Mouse (Mus musculus): ENCODE data around the gene Gm5148. TPM values are rescaled to one million over a fixed set of nuclear protein-coding genes. Genes with fewer than 3 reads are reported as not detected.

Gene Gm5148
- total and polyA plus RNA-seq, 3 experiments: 1.0 to 147 TPM; not detected in 1

- Histone ChIP-seq H3K36me3 (ENCODE audit: control insufficient read depth in 1 of 2, insufficient read depth in 2 of 2, low read length in 2 of 2) (peaks cover 3 to 4% of the 10 kb centered on the region in 2 experiments; a peak in 3 of 4 replicates), H3K9me3 (replicated peaks; ENCODE audit: insufficient read depth, low read length) (no peaks in the 10 kb centered on the region), H3K4me3 (ENCODE audit: control insufficient read depth in 1 of 2, insufficient read depth in 1 of 2, low read depth in 2 of 2, low read length in 2 of 2) (no peak overlapping the region), H3K79me2 (ENCODE audit: control insufficient read depth, insufficient read depth, low read length, poor library complexity) (no peaks in the 10 kb centered on the region), H3K27me3 (ENCODE audit: control insufficient read depth in 1 of 2, insufficient read depth in 2 of 2, low read length in 2 of 2) (no peaks in the 10 kb centered on the region), H3K9ac (ENCODE audit: control insufficient read depth, low read depth, low read length, poor library complexity, severe bottlenecking) (no peak overlapping the region), H3K27ac (ENCODE audit: control insufficient read depth, low read depth, low read length) (no peak overlapping the region), H3K4me1 (ENCODE audit: control insufficient read depth in 1 of 2, insufficient read depth in 2 of 2, low read length in 2 of 2) (peaks cover 0 to 7% of the 10 kb centered on the region in 2 experiments; a peak in 1 of 4 replicates)
- TF ChIP-seq SIN3A (IDR thresholded peaks at IDR 0.05; ENCODE audit: low read length) (no peak), MXI1 (IDR thresholded peaks at IDR 0.05; ENCODE audit: low read depth, low read length) (no peak), E2F4 (IDR thresholded peaks at IDR 0.05; ENCODE audit: borderline replicate concordance, low read depth, low read length) (no peak), MYB (IDR thresholded peaks at IDR 0.05; ENCODE audit: low read depth, low read length) (no peak), TAL1 (IDR thresholded peaks at IDR 0.05; ENCODE audit: low read length) (no peak), GATA1 (IDR thresholded peaks at IDR 0.05; ENCODE audit: low read depth, low read length) (no peak), MEF2A (IDR thresholded peaks at IDR 0.05; ENCODE audit: extremely low read depth, insufficient replicate concordance, low read depth, low read length, poor library complexity, severe bottlenecking) (no peak), GABPA (IDR thresholded peaks at IDR 0.05; ENCODE audit: low read depth, low read length) (no peak), TBP (IDR thresholded peaks at IDR 0.05; ENCODE audit: low read depth, low read length) (no peak), SMC3 (IDR thresholded peaks at IDR 0.05; ENCODE audit: low read depth, low read length) (no peak), ZNF384 (IDR thresholded peaks at IDR 0.05; ENCODE audit: low read depth, low read length) (no peak), UBTF (IDR thresholded peaks at IDR 0.05; ENCODE audit: borderline replicate concordance, insufficient read depth, low read depth, low read length) (no peak), RAD21 (IDR thresholded peaks at IDR 0.05; ENCODE audit: low read depth, low read length) (no peak), KAT2A (conservative IDR thresholded peaks at IDR 0.05; ENCODE audit: low read depth, low read length) (no peak), POLR2AphosphoS5 (IDR thresholded peaks at IDR 0.05; ENCODE audit: borderline replicate concordance, low read depth, low read length) (no peak), ELF1 (IDR thresholded peaks at IDR 0.05; ENCODE audit: low read depth, low read length) (no peak), CHD1 (IDR thresholded peaks at IDR 0.05; ENCODE audit: low read depth, low read length) (no peak), POLR2AphosphoS2 (IDR thresholded peaks at IDR 0.05; ENCODE audit: low read length) (no peak), CHD2 (IDR thresholded peaks at IDR 0.05; ENCODE audit: low read length) (no peak)
- DNase-seq (ENCODE audit: low read depth, low spot score): no peak
Observed at GRCm38 (mm10) chr3:37706439-37706838, 17.9 kb downstream of the Gm5148 start.

GRCm38 (mm10) chr3:37705436-37705835 is 18.9 kb downstream of the Gm5148 start:
- Histone ChIP-seq H3K36me3 (ENCODE audit: control insufficient read depth in 1 of 2, insufficient read depth in 2 of 2, low read length in 2 of 2) (peaks cover 3 to 4% of the 10 kb centered on the region in 2 experiments; a peak in 3 of 4 replicates), H3K27ac (ENCODE audit: control insufficient read depth, low read depth, low read length) (no peak overlapping the region), H3K4me3 (ENCODE audit: control insufficient read depth in 1 of 2, insufficient read depth in 1 of 2, low read depth in 2 of 2, low read length in 2 of 2) (no peak overlapping the region), H3K9me3 (replicated peaks; ENCODE audit: insufficient read depth, low read length) (no peaks in the 10 kb centered on the region), H3K9ac (ENCODE audit: control insufficient read depth, low read depth, low read length, poor library complexity, severe bottlenecking) (no peak overlapping the region), H3K27me3 (ENCODE audit: control insufficient read depth in 1 of 2, insufficient read depth in 2 of 2, low read length in 2 of 2) (no peaks in the 10 kb centered on the region), H3K79me2 (ENCODE audit: control insufficient read depth, insufficient read depth, low read length, poor library complexity) (no peaks in the 10 kb centered on the region), H3K4me1 (ENCODE audit: control insufficient read depth in 1 of 2, insufficient read depth in 2 of 2, low read length in 2 of 2) (peaks cover 0 to 7% of the 10 kb centered on the region in 2 experiments; a peak in 1 of 4 replicates)
- DNase-seq (ENCODE audit: low read depth, low spot score): no peak
- no peak for TF ChIP-seq ZNF384 (IDR thresholded peaks at IDR 0.05; ENCODE audit: low read depth, low read length)

All from MEL (cell line).